Mouse (Mus musculus): ENCODE data around the gene Rprml.

DNA sequence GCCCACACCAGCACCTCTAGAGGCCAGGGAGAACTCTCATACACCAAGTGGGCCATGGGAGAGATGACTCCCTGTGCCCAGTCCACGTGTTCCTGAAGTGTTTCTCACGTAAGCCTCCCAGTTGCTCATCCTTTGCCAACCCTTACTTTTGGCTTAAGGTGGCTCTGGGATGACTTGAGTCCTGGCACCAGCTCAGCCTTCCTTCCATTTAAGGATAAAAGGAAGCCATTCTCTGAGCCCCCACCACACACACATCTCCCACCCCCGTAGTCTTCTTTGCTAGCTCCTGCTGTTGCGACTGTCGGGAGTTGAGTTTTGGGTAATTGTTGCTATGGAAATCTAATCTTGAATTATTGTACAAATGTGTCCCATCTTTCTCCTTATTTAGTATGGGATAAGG lies 13.2 kb downstream of the Rprml start:
- TF ChIP-seq MYC (IDR thresholded peaks at IDR 0.05; ENCODE audit: low read depth, low read length): no peak
- TF ChIP-seq CTCF (IDR thresholded peaks at IDR 0.05 in 2 of 3, conservative IDR thresholded peaks at IDR 0.05 in 1 of 3; ENCODE audit: control insufficient read depth in 1 of 3, insufficient read depth in 1 of 3, low read depth in 2 of 3, low read length in 3 of 3, poor library complexity in 1 of 3, severe bottlenecking in 1 of 3): no peak
- TF ChIP-seq MAFK (IDR thresholded peaks at IDR 0.05; ENCODE audit: borderline replicate concordance, low read depth, low read length): no peak
- no peak for TF ChIP-seq POLR2A (IDR thresholded peaks at IDR 0.05; ENCODE audit: control insufficient read depth in 1 of 2, insufficient read depth in 1 of 2, low read depth in 1 of 2, low read length in 2 of 2, poor library complexity in 1 of 2)
- no peak for TF ChIP-seq NRF1 (IDR thresholded peaks at IDR 0.05; ENCODE audit: insufficient read depth, low read depth, low read length, poor library complexity, severe bottlenecking)
- TF ChIP-seq GATA1 (IDR thresholded peaks at IDR 0.05; ENCODE audit: low read depth, low read length): no peak
- no peak for TF ChIP-seq USF1 (IDR thresholded peaks at IDR 0.05; ENCODE audit: low read depth, low read length)
- no peak for TF ChIP-seq EP300 (IDR thresholded peaks at IDR 0.05; ENCODE audit: low read depth in 1 of 2, low read length in 2 of 2)
- no peak for TF ChIP-seq RCOR1 (IDR thresholded peaks at IDR 0.05; ENCODE audit: low read depth, low read length)
- no peak for TF ChIP-seq UBTF (IDR thresholded peaks at IDR 0.05; ENCODE audit: borderline replicate concordance, insufficient read depth, low read depth, low read length)

Data from MEL (cell line).